Mouse (Mus musculus) mesoderm, embryonic 11.5 days (tissue): Measurements from ENCODE around the gene Ccr1.

Experiments
- DNase-seq: peaks from one replicate; pipeline ENCODE4 v3.0.0-alpha.2; 2012; ENCODE audit warnings: low read depth, low spot score

The Ccr1 gene

DNA sequence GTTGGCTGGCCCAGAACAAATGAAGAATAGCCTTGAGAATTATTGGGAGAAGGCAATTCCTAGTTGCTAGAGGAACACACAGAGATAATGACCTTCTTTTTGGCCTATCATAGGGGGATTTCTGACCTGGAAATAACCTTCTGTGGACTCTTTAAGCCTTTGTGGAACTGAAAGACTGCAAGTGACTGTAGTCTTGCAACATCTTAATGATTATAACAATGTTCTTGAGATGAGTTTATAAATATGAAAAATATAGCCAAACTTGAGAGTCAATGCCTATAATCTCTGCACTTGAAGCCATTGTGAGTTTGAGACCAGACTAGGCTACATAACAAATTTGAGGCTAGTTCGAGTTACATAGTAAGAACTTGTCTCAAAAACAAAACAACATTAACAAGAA, 11.6 kb downstream of the Ccr1 start:
- DNase-seq = no peak

DNA sequence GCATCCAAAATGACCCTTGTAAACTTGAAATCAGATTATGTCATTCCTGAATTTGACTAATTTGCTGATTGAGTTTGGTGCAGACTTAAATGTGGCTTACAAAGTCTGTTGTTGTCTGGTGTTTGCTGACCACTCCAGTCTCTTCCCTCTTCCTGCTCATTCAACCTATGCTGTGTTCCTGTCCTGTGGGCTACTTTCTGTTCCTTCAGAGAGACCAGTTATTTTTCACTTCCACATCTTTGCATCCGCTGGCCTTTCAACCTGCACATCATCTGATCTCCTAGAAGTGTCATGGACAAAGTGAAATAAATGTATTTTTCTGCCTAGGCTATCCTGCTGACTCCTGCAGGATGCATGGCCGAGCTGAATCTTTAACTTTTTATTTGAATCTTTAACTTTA, 14.9 kb downstream of the Ccr1 start:
- DNase-seq = no peak

- no peak for DNase-seq
Measured at GRCm38 (mm10) chr9:123951176-123951575, 17.3 kb downstream of the Ccr1 start.

DNA sequence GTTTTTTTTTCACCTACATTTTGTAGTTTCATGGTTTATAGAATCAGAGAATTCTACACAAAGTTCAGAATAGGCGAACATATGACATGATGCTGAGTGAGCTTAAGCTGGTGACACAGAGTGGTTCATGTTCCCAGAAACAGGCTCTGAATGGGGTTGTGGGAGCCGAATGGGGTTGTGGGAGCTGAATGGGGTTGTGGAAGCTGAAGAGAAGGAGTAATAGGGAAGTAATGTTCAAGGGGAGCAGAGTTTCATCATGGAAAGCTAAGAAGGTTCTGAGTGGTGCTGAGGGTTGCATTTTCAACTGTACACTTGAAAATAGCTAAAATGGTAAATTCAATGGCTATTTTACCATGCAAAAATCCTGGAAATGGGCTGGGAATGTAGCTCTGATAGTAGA, 19.1 kb downstream of the Ccr1 start:
- no peak for DNase-seq

DNA sequence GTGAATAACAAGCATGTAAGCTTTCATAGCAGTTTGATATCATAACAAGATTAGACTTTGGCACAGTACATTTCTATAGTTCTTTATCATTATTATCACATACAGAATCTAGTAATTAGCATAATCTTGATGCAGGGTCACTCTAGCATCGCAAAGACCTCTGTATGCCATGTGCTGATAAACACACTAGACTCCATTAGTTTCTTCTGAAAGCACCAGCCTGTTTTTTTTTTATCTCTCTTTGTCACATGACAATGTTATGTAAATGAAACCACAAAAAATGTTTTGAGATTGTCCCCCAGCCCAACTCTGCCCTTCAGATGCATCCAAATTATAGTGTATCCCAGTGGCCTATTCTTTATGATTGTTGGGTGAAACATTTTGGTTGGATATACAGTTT, 20.7 kb downstream of the Ccr1 start:
- DNase-seq = no peak

GRCm38 (mm10) chr9:123942025-123942424, 26.5 kb downstream of the Ccr1 start:
- no peak for DNase-seq

DNA sequence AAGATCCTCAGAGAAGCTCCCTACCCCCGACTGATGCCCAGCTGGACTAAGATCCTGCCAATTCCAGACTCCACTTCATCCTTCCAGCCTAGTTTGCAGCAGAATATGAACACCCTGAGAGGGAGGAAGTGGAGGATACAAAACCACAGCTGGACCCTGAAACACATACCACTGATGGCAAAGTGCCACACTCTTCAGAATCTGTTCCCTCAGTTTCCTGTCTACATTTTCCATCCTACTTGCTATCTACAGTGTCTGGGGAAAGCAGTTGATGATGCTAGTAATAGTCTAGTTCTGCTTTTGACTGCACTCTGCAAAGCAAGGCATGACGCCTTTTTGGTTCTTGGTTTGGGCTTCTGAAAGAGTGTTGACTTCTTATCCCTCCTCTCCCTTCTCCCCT, 27.2 kb downstream of the Ccr1 start:
- no peak for DNase-seq

DNA sequence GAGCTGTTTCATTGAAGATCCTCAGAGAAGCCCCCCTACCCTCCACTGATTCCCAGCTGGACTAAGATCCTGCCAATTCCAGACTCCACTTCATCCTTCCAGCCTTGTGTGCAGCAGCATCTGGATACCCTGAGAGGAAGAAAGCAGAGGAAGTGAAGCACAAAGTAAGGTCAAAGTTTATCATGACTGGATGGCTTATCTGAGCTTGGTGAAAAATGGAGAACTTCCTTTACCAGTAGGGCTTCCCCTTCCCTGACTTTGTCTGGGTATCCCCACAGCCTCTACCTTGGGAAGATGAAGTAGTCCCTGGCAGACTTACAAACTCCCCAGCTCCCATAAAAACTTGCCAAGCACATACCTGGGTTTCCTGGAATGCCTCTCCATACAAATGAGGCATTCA, 27.9 kb downstream of the Ccr1 start:
- no peak for DNase-seq

- DNase-seq = no peak
Measured at GRCm38 (mm10) chr9:123940168-123940567, 28.3 kb downstream of the Ccr1 start.

GRCm38 (mm10) chr9:123937989-123938388, 30.5 kb downstream of the Ccr1 start:
- no peak for DNase-seq

- DNase-seq = no peak
Measured at GRCm38 (mm10) chr9:123936604-123937280, 31.8 kb downstream of the Ccr1 start.

- no peak for DNase-seq
Measured at GRCm38 (mm10) chr9:123935776-123936175, 32.7 kb downstream of the Ccr1 start.

- no peak for DNase-seq
Measured at GRCm38 (mm10) chr9:123935346-123935745, 33.1 kb downstream of the Ccr1 start.

DNA sequence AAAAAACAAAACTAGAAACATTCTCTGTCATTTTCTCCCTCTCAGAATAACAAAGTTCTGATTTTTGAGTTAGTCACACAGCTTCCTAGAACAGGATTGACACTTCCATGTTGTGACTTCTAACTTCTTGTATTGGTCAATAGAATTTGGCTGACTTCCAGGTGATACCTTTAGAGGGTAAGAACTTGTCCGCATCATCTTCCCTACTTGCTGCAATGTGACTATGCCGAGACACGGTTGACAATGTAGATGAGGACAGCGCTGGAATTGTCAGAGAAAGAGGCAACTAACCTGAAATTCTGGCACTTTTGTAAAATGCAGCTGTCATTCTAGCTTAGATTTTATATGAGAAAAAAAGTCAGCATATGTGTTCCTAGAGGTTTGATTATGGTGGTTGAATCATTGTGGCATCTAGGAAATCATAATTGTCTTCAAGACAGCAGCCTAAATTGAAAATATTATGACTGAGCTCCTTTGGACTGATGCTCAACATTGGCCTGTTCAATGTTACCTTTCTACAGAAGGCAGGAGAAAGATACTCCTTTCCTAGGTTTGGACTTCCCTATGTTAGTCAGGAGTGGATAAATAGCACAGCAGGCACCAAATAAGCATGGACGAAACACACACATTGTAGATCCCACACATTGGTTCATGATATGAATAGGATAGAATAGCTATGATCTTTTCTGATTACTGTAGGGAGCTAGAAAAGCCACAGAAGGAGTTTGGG, 34.6 kb downstream of the Ccr1 start:
- no peak for DNase-seq

DNA sequence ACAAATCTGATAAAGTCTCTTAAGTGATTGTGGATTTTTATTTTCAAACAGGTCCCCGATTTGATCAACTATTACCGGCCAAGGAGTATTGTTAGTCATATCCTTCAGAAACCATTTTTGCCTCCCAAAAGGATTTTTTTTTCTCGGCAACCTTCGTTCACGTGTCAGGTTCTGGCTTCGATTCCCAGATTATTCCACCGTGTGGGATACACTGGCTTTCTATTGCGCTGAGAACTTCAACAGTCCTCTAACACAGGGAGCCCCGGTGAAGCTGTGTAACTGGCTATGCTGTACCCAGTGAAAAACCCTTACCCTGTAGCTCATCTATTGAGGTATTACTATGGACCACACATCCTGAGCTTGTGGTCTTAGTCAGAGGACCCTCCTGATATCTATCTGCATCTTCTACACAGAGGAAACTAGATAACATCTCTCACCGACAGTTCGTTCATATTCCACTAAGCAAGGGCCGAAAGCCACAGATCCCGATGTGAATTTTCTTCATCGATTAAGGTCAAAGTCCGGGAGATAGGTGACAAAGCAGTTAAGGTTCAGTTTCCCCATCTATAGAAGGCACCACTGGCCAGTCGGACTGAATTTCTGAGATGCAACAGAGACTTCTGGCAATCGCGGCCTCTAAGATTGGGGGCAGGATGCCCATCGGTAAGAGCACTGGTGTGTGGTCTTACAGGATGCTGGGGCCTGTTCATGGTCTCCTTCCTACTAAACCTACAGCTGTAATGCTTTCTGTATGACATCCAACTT, 35.4 kb downstream of the Ccr1 start:
- DNase-seq = no peak

DNA sequence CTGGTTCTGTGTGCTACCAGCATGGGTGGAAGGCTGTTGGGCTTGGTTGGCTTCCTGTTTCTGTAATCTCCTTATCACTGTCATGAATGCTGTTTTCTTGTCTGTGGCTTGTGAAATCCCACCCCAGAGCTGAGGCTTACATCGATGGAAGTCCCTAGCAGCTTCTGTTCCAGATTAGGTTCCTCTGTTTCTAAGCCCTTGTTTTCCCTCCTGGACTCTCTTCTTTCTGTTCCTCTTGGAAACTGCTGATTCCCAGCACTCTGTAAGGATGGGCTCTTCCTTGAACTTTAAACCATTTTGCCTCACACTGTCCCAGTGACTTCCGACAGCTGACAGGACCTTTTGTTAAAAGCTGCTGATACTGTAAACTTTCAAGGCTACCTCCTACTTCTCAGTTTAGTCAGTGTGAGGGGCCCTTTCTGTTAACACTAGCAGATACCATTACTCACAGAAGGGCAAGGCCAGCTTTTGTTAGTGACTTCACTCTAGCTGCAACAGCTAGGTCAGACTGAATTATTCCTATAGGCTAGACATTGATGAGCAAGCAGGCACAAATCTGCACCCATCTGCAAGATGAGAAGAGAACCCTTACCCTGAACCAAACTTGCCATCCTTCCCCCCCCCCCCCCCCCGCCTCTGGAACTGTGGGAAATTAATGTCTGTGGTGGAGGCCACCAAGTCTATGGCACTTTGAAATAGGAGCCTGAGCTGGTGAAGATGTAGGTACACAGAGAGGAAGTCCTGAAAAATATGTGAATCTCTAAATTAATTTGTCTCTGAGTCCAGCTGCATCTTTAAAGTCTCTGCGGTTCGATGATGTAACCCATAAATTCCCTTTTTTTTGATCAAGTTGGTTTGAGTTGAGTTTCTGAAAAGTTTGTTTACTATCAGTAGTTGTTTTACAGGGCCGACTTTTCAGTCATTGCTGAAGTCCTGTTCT, 36.5 kb downstream of the Ccr1 start:
- no peak for DNase-seq

DNA sequence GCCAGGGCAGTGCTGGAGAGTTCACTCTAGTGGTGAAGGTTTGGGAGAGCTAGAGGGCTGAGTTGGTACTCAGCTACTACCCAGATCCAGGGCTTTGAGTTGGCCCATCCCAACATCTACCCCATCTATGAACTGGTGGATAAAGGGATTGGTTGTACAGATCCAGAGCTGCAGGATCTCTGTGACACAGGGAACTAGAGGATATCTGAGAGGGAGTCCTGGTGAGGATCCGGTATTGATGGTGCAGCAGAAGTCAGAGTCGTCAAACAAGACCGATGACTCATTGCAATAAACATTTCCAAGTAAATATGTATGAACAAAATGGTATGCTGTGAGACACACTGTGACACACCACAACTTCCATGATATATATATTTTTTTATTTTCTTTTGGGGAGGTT, 37.6 kb downstream of the Ccr1 start:
- no peak for DNase-seq

DNA sequence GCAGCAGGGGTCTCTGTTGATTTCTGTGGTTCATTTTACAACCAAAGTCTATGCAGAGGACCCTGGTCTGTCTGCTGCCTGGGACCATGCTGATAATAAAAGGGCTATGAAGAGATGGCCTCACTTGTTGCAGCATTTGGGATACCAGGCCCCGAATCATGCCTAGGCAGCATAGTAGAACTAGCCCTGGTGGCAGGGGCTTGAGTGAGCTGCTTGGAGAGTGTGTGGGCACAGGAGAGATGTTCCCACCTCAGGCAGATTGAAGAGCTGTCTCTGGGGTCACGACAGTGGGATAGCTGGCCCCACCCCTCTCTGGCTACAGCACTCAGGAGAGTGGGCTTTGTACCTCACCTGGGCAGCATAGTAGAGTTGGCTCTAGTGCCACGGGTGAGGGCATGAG, 38.0 kb downstream of the Ccr1 start:
- DNase-seq = no peak

GRCm38 (mm10) chr9:123929936-123930335, 38.6 kb downstream of the Ccr1 start:
- DNase-seq = no peak

DNA sequence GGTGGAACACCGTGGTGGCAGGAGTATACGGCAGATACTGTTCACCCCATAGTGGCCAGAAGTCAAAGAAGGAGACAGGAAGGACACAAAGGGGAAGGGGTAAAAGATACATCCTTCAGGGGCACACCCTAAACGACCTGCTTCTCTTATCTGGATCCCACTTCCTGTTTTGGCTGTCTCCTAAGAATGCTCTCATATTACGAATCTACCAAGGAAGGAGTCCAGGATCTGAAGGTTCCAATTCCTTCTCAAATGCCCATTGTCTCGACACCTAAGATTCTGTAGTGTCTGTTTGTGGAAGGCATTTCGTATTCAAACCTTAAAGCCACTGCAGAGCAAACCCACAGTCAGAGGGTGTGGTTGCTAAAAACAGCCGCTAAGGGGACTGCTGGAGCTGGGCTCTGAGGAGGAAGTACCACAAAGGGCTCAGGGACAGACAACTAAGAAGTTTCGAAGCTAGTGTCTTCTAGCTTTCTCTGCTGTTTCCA, 39.7 kb downstream of the Ccr1 start:
- no peak for DNase-seq

- no peak for DNase-seq
Measured at GRCm38 (mm10) chr9:123928118-123928758, 40.3 kb downstream of the Ccr1 start.
